Mouse (Mus musculus): ENCODE results near the gene Dppa2.
"Not testable (repeated sequence)": the region's sequence is repeated elsewhere in the genome, so short reads cannot be mapped to it uniquely, and the experiment has no call there.

Gene Dppa2

DNA sequence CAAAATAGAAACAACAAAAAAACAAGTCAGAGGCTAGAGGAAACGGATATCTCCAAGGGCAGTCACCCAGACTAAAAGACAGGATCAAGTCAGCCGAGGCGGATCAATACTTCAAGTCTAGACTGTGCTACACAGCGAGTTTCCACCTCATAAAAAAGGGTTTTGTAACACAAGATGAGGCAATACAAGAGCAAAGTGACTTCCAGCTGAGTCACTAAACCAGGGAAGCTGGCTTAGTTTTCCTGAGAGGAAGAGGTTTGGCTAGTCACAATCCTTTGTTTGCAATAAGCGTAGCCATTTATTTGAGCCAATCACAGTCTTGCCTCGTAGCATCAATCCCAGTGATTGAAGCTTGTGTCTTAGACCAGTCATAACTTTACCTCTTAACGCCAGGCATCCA, at the start of gene Dppa2:
Gene Dppa2 (plus strand): TSS at position 400 of the 400 bp plus-strand sequence.
- no peak for DNase-seq (ENCODE audit: low spot score in 2 of 2)

DNA sequence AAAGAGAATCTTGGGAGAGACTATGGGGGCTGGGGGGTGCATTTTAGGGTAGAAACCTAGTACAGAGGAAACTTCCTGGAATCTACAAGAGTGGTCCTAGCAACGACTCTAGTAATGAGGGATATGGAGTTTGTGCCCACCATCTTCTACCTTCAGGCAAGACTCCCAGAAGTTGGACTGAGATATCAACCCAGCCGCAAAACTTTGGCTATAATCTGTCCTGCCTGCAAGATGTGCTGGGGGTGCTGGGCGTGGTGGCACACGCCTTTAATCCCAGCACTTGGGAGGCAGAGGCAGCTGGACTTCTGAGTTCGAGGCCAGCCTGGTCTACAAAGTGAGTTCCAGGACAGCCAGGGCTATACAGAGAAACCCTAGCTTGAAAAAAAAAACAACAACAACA, 49.1 kb upstream of the Dppa2 start:
- no peak for DNase-seq (ENCODE audit: low spot score in 2 of 2)

DNA sequence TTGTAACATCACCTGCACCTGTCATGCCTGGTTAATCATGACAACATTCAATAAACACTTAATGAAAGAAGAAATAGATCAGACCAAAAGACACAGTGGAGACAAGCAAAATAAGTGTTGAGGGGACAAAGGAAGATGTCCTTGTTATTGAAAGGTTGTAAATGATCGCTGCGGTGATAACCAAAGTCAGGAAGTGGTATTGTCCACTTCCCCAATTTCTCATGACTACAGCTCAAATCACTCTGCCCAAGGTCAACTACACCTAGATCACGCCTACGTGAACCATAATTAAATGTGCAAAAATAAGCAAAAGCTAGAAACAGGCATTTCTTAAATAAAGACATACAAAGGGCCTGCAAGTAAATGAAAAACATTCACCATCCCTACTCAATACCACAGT, 44.2 kb upstream of the Dppa2 start:
- no peak for DNase-seq (ENCODE audit: low spot score in 2 of 2)

DNA sequence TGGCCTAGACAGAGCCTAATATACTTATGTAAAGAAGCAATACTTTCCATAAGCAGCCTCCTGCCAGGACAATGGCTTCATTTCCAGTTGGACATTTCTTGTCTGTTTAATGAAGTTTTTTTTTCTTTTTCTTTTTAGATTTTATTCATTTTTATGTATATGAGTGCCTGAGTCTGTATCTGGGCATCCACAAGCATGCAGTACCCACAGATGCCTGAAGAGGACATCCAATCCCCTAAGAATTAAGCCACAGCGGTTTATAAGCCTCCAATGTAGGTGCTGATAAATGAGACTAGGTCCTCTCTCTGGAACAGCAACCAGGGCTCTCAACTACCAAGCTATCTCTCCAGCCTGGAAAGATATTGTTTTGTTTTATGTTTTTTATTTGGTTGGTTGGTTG, 40.8 kb upstream of the Dppa2 start:
- DNase-seq (ENCODE audit: low spot score in 2 of 2), result no peak

DNA sequence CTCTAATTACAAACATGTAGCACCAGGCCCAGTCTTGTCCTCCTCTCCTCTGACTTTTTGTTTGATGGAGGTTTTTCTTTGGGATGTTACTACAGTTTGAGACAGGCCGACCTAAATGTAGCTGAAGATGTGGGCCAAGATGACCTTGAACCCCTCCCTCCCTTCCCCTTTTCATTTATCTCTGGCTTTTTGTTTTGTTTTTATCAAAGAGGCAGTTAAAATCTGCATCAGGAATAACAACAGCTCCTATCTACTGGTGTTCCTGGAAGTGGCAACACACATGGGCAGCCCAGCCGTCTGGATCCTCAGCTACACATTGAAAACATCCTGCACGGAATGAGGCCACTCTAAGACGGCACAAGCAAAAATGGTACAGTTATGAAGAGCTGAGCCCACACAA, 37.9 kb upstream of the Dppa2 start:
- DNase-seq (ENCODE audit: low spot score in 2 of 2), result no peak

DNA sequence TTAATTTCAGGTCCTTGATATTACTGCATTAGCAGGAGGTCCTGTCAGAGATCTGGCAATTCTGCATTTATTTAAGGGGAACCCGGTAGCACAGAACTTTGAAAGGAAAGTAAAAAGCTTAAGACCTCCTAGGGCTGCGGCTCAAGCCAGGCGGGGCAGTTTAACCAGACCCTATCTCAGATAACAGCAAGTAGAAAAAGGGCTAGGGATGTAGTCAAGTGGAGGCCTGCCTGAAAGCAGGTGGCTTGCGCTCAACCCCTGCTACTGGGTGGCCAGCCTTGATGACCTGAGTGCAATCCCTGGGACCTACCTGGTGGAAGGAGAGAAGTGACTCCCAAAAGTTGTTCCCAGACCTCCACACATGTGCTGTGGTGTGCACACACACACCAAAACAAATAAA, 26.8 kb upstream of the Dppa2 start:
- DNase-seq (ENCODE audit: low spot score in 2 of 2), result no peak

DNA sequence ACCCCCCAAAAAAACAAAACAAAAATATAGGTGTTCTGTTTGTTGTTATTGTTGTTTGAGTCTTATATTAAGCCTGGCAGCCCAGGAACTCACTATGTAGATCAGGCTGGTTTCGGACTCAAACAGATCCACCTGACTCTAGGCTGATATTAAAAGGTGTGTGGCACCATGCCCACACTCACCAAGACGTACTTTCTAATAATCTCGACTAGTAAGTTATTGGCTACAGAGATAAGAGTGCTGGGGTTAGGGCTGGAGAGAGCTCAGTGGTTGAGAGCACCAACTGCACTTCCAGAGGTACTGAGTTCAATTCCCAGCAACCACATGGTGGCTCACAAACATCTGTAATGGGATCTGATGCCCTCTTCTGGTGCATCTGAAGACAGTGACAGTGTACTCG, 22.8 kb upstream of the Dppa2 start:
- no peak for DNase-seq (ENCODE audit: low spot score in 2 of 2)

DNA sequence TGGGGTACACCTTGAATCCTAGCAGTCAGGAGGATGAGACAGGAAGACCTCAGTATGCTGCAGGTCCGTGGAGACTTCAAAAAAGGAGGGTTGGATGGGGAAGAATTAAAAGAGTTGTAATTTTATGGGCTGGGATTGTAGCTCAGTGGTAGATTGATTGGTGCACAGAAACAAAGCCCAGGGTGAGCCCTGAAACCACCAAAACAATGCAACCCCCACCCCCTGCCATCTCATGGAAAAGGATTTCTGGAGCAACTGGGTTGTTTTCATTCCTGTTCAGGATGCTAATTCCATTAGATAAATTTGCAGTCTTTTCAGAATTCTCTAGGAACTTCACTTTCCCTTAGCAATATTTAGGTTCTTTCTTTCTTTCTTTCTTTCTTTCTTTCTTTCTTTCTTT, 20.9 kb upstream of the Dppa2 start:
- no peak for DNase-seq (ENCODE audit: low spot score in 2 of 2)

DNA sequence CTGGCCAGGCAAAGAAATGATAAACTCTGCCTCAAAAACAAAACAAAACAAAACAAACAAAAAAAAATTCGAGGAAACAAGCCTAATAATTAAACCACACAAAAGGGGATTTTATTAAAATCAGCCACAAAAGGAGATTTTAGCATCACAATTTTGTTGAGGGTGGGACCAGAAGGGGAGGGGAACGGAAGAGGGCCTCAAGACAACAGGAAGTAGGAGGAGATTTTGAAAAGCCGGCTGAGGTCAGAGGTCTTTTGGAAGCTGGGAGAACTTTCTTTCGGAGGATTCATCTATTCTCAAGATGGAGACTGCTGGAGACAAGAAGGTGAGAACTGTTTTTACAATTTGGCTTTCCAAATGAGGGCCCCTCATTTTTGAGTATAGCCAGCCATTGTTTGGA, 20.2 kb upstream of the Dppa2 start, which contains the start of gene Dppa4:
Gene Dppa4 (plus strand): TSS at position 217 of the 400 bp plus-strand sequence.
- DNase-seq (ENCODE audit: low spot score in 2 of 2), result no peak

DNA sequence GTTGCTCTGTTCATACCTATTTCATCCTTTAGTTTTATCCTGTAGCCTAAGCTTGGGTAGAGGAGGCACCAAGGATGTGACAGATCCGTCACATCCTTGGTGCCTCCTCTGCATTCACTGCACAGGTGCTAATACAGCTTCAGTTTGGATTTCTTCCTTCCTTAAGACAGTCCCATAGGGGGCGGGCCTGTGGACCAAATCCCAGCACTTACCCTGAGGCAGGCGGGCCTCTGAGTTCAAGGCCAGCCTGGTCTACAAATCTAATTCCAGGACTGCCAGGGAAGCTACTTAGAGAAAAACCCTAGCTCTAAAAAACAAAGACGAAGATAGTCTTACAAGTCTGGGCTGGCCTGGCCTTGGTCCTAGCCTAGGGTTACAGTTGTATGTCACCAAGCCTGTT, 18.2 kb upstream of the Dppa2 start:
- DNase-seq (ENCODE audit: low spot score in 2 of 2), result no peak

DNA sequence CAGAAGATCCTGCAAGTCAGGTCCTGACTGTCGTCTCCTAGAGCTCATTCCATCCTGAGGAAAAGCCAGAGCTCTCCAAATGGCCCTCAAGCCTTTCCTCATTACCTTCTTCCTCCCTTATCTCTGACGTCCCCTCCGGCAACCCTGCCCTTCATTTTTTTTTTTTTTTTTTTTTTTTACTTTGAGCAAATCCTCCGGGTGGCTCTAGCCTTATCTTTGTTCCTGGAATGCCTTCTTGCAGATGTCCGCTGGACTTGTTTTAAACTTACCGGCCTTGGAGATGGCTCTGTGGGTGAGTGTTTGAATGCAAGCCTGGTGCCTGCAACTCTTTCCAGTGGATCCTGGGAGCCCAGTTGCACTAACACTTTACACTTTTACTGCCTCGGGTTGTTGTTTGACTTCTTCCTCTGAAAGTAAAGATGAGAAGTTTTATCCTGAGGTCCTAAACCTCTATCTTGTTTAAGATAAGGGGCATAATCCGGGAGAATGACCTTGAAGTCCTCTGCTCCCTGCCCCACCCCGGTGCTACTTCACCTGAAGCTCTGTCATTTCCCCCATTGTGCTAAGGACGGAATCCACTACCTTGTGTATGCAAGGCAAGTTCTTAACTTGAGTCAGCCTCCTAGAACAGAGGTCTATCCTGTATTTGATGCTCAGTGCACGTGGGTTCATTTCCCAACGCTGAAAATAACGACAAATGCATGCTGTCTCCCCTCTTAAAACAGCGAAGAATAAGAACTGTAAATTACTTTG, 6.1 kb upstream of the Dppa2 start:
- DNase-seq (ENCODE audit: low spot score in 2 of 2), result no peak

DNA sequence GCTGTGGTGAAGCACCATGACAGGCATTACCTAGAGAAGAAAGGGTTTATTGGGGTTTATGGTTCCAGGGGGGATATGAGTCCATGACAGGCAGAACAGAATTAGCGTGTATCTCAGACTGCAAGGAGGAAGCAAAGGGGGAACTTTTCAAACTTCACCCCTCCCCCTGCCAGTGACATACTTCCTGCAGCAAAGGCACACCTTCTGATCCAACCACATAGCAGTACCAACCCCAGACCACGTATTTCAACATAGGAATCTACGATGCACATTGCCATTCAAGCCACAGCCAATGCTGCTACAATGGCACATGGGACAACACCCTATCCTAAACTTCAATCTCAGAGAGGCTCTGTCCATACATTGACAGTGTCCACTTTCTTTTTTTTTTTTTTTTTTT, 3.8 kb upstream of the Dppa2 start:
- no peak for DNase-seq (ENCODE audit: low spot score in 2 of 2)

DNA sequence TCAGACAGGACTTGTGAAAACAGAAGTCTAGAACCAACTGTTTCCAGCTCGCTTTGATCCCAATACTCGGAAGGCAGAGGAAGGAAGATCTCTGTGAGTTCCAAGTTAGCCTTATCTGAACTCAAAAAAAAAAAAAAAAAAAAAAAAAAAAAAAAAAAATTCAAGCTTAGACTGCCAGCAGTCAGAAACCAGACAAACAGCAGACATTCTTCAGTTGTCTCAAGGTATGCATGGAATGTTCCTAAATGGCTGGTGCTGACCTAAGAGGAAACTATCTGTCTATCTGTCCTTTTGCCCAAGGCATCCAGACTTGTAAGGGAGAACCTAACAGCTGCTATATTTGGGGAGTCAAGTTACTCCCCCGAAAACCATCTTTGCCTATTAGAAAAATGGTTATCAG, 275 bp downstream of the Dppa2 start:
- no peak for DNase-seq (ENCODE audit: low spot score in 2 of 2)

DNA sequence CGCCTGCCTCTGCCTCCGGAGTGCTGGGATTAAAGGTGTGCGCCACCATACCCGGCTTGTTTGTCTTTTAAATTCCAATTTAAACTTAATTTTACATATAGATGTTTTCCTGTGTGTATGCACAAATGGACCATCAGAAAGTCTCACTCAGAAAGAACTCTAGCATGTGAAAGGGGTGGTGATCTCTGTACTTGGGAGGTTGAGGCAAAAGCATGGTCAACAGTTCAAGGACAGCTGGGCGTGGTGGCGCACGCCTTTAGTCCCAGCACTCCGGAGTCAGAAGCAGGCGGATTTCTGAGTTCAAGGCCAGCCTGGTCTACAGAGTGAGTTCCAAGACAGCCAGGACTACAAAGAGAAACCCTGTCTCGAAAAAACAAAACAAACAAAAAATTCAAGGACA, 5.2 kb downstream of the Dppa2 start:
- DNase-seq (ENCODE audit: low spot score in 2 of 2), result not testable (repeated sequence)

DNA sequence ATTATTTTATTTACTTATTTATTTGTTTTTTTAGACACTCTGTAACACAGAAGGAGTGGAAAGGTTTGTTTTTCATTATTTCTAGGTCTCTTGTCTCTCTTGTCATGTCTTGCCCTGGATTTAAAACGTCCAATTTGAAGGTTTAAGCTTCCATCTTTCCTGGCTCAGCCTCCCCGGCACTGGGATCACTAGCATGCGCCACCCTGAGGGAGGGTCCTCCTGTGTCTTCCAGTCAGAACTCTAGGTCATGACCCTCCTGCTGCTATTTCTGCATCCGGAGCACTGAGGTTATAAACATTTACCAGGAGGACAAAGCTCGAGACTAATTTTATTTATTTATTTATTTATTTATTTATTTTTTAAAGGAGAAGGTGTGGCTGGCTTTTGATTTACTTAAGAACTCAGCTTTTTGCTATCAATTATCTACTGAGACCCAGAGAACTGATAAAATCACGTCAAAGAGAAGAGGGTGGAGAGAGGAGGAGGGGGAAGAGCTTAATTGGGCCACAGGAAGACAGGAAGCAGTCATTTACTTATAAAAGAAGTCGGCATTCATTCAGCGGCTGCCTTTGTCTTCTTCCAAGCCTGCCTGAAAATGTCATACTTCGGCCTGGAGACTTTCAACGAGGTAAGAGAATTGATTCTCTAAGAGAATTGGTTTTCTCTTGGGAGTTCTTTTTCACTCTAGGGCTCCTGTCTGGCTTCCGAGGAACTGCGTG, 6.4 kb downstream of the Dppa2 start:
- no peak for DNase-seq (ENCODE audit: low spot score in 2 of 2)

DNA sequence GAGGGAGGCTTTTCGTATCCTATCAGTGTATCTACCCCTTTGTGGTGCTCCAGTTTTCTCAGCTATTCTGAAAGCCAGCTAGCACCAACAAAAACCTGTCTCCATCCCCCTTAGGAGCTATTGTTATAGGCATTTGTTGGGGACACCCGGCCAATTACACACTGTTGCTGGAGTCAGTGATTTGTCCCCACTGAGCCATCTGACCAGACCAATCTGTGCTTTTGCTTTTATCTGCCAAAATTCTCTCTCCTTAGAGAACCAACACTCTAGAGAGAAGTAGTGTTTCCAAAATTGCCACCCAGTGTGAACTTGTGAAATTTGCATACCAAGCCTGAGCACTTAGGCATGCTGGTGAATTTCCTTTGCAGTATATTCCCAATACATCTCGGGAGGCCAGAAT, 11.6 kb downstream of the Dppa2 start:
- no peak for DNase-seq (ENCODE audit: low spot score in 2 of 2)

DNA sequence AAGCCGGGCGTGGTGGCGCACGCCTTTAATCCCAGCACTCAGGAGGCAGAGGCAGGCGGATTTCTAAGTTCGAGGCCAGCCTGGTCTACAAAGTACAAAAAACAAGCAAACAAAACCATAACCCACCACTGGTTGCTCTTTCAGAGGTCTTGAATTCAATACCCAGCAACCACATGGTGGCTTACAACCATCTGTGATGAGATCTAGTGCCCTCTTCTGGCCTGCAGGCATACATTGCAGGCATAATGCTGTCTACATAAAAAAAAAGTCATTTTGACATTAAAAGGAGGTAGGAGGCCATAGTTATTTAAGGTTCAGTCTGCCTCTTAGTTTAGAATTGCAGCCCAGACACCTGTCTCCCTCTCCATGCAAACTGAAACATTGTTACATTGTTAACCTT, 17.1 kb downstream of the Dppa2 start:
- DNase-seq (ENCODE audit: low spot score in 2 of 2), result no peak

DNA sequence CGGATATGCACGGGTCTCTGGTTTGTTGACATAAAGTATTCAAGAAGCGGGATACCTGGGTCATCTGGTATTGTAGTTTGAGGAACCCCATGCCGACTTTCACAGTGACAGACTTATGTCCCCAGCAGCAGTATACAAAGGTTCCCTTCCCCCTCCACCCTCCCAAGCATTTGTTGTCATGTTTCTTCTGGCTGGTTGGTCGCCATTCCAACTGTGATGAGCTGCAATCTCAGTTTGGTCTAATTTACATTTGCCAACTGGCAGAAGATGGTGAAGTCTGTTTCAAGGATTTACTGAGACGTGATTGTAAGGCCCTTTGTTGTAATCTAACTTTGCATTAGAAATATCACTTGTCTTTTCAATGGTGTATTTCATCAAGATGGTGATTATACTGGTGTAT, 19.4 kb downstream of the Dppa2 start:
- DNase-seq (ENCODE audit: low spot score in 2 of 2), result no peak

DNA sequence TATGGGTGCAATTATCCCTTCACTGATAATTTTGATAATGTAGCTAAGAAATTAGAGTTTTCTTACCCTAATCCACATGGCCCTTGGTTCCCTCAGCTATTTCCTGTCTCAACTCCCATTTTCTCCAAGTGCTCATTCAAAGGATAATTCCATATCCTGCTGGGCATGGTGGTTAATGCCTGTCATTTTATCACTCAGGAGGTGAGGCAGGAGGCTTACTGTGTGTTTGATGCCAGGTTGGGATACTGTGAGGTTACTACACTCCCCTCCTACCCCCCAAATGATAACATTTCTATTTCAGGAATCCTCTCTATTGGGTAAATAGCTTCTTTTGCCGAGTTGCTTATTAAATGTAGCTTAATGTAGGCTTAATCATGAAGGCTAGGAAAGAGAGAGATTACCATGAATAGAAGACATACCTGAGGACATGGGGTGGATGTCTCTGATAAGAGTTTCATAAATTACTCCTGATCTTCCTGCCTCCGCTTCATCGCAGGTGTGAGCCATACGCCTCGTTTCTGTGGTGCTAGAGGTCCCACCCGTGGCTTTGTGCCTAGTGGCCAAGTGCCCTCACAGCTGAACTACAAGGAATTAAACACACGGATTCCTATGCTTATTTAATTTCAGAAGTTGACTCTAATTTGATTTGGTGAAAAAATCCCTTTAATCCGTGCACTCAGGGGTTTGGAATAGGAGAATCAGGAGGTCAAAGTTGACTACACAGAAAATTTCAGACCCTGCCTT, 20.1 kb downstream of the Dppa2 start:
- no peak for DNase-seq (ENCODE audit: low spot score in 2 of 2)

DNA sequence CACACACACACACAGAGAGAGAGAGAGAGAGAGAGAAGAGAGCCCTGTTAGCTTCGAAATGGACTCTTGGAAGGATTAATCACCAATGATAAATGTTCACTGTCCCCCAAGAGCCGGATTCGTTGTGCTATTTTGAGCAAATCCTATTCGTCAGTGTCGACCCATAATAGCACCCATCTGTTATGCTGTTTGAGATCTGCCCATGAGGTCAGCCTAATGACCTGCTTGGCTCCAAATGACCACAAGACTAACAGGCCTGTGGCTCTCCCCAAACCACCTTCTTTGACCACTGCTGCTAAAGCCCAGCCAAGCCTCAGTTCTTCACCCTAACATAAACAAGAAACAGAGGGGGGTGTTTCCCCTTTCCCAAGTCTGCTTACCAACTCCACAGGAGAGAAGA, 23.2 kb downstream of the Dppa2 start:
- no peak for DNase-seq (ENCODE audit: low spot score in 2 of 2)

DNA sequence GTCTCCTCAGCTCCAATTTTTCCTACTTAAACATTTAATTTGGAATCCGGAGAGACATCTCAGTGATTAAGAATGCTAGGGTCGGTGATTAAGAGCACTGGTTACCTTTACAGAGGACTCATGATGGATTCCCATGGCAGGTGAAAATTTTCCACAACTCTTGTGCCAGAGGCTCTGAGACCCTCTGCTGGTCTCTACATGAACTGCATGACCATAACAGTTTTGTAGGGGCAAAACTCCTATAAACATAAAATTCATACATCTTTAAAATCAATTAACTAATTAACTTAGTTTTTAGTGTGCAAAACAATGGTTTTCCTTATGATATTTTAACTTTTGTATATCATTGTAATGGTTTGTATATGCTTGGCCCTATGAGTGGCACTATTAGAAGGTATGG, 24.7 kb downstream of the Dppa2 start:
- no peak for DNase-seq (ENCODE audit: low spot score in 2 of 2)

DNA sequence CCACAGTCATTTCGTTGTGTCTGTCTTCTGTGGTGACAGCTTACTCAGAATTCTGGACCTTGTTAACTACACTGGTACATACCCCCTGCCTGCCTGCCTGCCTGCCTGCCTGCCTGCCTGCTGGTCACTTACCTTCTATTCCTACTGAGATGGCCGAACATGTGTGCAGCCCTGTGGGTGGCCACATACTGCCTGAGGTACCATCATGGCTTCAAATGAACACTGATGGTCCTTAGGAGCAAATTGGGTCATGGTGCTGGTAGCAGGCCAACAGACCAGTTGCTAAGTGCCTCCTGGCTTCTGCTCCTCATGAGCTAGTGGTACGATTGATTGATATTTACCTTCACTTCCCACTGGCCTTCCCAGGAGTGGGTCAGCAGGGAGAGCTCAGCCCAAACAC, 28.1 kb downstream of the Dppa2 start:
- DNase-seq (ENCODE audit: low spot score in 2 of 2), result no peak

DNA sequence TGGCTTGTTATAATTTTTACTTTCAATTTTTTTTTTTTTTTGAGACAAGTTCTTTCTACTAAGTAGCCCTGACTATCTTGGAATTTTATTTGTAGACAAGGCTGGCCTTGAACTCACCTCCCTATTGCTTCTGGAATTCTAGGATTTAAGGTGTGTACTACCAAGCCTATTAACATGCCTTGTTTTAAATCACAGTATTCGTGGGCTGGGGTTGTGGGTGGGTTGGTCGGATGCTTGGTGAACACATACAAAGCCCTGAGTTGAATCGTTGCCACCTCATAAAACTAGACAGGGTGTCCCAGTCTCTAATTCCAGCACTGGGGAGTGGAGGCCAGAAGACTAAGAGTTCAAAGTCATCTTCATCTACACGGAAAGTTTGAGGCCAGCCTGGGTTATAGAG, 31.6 kb downstream of the Dppa2 start:
- no peak for DNase-seq (ENCODE audit: low spot score in 2 of 2)

All from frontal cortex, postnatal 10 days (tissue).